Mouse (Mus musculus) layer of hippocampus, postnatal 10 days (tissue): Measurements from ENCODE around the gene Bik. TPM values are rescaled to one million over a fixed set of nuclear protein-coding genes. Genes with fewer than 3 reads are reported as not detected.

Experiments
- DNase-seq, 2 experiments: peaks; one replicate each; pipeline ENCODE4 v3.0.0; 2021; ENCODE audit warnings: low spot score in 2 of 2
- total RNA-seq, 2 experiments: library from RNA; stranded (reverse); gene quantifications; 2 replicates each; pipeline ENCODE4 v1.2.3; 2021

Gene Bik
- total RNA-seq, 2 experiments from 2014 or later = not detected

- no peak for DNase-seq
Observed at GRCm38 (mm10) chr15:83546029-83546428, 19.4 kb downstream of the Bik start.

GRCm38 (mm10) chr15:83547144-83547543, 20.5 kb downstream of the Bik start:
- DNase-seq = no peak

GRCm38 (mm10) chr15:83550137-83550536, 23.5 kb downstream of the Bik start:
- no peak for DNase-seq

GRCm38 (mm10) chr15:83553831-83554230, 27.2 kb downstream of the Bik start:
- no peak for DNase-seq

- peak; percentile 80 to 90 for DNase-seq
Observed at GRCm38 (mm10) chr15:83555161-83555974, 28.7 kb downstream of the Bik start.

GRCm38 (mm10) chr15:83560941-83561477, 34.3 kb downstream of the Bik start:
- DNase-seq = no peak

- DNase-seq = peak; percentile 66 to 78
Observed at GRCm38 (mm10) chr15:83562626-83563270, 36.1 kb downstream of the Bik start.

GRCm38 (mm10) chr15:83563327-83563856, 36.7 kb downstream of the Bik start, which contains the start of the genes Tspo and Mcat:
Gene Tspo, plus strand, starts transcription at chr15:83563592.
Gene Mcat, minus strand, starts transcription at chr15:83563787.
- no peak for DNase-seq

GRCm38 (mm10) chr15:83563857-83564651, 37.4 kb downstream of the Bik start:
- DNase-seq = no peak

GRCm38 (mm10) chr15:83565434-83565833, 38.8 kb downstream of the Bik start:
- no peak for DNase-seq

- no peak for DNase-seq
Observed at GRCm38 (mm10) chr15:83566006-83566405, 39.3 kb downstream of the Bik start.

GRCm38 (mm10) chr15:83567728-83568127, 41.1 kb downstream of the Bik start:
- no peak for DNase-seq

- DNase-seq = no peak
Observed at GRCm38 (mm10) chr15:83568544-83568943, 41.9 kb downstream of the Bik start.

- DNase-seq = no peak
Observed at GRCm38 (mm10) chr15:83569682-83570081, 43.0 kb downstream of the Bik start.

GRCm38 (mm10) chr15:83570641-83571040, 44.0 kb downstream of the Bik start:
- DNase-seq = no peak

- no peak for DNase-seq
Observed at GRCm38 (mm10) chr15:83571636-83572035, 45.0 kb downstream of the Bik start.

GRCm38 (mm10) chr15:83572132-83572531, 45.5 kb downstream of the Bik start:
- DNase-seq = no peak

- DNase-seq = no peak
Observed at GRCm38 (mm10) chr15:83573606-83574005, 46.9 kb downstream of the Bik start.

GRCm38 (mm10) chr15:83574731-83575351, 48.2 kb downstream of the Bik start:
- DNase-seq = no peak

GRCm38 (mm10) chr15:83575543-83575942, 48.9 kb downstream of the Bik start:
- no peak for DNase-seq

- DNase-seq = no peak
Observed at GRCm38 (mm10) chr15:83576651-83577050, 50.0 kb downstream of the Bik start.
